Mouse (Mus musculus) embryonic facial prominence, embryonic 10.5 days (tissue): ENCODE measurements around the gene Ptpn1. TPM values are rescaled to one million over a fixed set of nuclear protein-coding genes. Genes with fewer than 3 reads are reported as not detected.

ENCODE experiments used
- DNase-seq: peaks from one replicate; pipeline ENCODE4 v3.0.0-alpha.2; 2017; ENCODE audit warnings: low spot score
- H3K27ac ChIP-seq: fragments of 300-500 bp; sonication (generic); replicated peaks from 2 replicates; pipeline ENCODE4 v1.5.1; 2016; ENCODE audit warnings: mild to moderate bottlenecking
- H3K27me3 ChIP-seq: fragments of 300-500 bp; sonication (generic); replicated peaks from 2 replicates; pipeline ENCODE4 v1.6.1; 2016; ENCODE audit warnings: low read depth, mild to moderate bottlenecking; ENCODE audit not compliant: poor library complexity, severe bottlenecking
- H3K36me3 ChIP-seq: fragments of 300-500 bp; sonication (generic); replicated peaks from 2 replicates; pipeline ENCODE4 v1.6.1; 2016; ENCODE audit warnings: mild to moderate bottlenecking, moderate library complexity
- H3K4me1 ChIP-seq: fragments of 300-500 bp; sonication (generic); 2 replicates; pipeline ENCODE4 v1.6.1; 2016
- H3K4me3 ChIP-seq: fragments of 300-500 bp; sonication (generic); 2 replicates; pipeline ENCODE4 v1.5.1; 2016; ENCODE audit warnings: mild to moderate bottlenecking, moderate library complexity
- H3K9me3 ChIP-seq: fragments of 300-500 bp; sonication (generic); 2 replicates; pipeline ENCODE4 v1.6.1; 2016; ENCODE audit warnings: mild to moderate bottlenecking
- WGBS: fragments of 180-500 bp; shearing (Covaris S2); methylation state at CpG from one replicate; pipeline ENCODE4 v1.1.7; 2016; 5-methylcytosine and 5-hydroxymethylcytosine counted together
- polyA plus RNA-seq: library from polyadenylated mRNA; unstranded; fragments of >200 nt; fragmentation: Nextera tagmentation; extraction: Ambion mirVana; gene quantifications from 2 replicates; pipeline ENCODE4 v1.2.1, GENCODE M21; 2016

The Ptpn1 gene
- polyA plus RNA-seq, 1 experiment from 2014 or later: 66.2 TPM

- Histone ChIP-seq H3K36me3 (no peaks in the 10 kb centered on the region), H3K9me3 (no peaks in the 10 kb centered on the region), H3K4me1 (peaks cover 68% of the 10 kb centered on the region), H3K27me3 (no peaks in the 10 kb centered on the region), H3K27ac (peak overlapping the region; percentile 59; the same call in 1 of the 2 replicates), H3K4me3 (no peak overlapping the region)
- no peak for DNase-seq
- WGBS: 29% methylated on average over 3 of the region's 3 CpGs
Measured at GRCm38 (mm10) chr2:168008132-168008531, 76.3 kb downstream of the Ptpn1 start.

- no peak within 1 kb of the TSS for H3K4me3 ChIP-seq
- no peaks in the 10 kb centered on the region for H3K36me3 ChIP-seq
- peak; percentile 79 for DNase-seq
- peaks cover 54% of the 10 kb centered on the region for H3K4me1 ChIP-seq
- peak within 1 kb of the TSS; percentile 57 for H3K27ac ChIP-seq
- 38% methylated on average over 9 of the region's 9 CpGs for WGBS
- H3K9me3 ChIP-seq: no peaks in the 10 kb centered on the region
- no peaks in the 10 kb centered on the region for H3K27me3 ChIP-seq
Measured at GRCm38 (mm10) chr2:168009936-168010668, 78.2 kb downstream of the Ptpn1 start, which contains the start of gene Ripor3. Gene Ripor3, minus strand, starts transcription at chr2:168010618.

- Histone ChIP-seq H3K36me3 (no peaks in the 10 kb centered on the region), H3K9me3 (no peaks in the 10 kb centered on the region), H3K4me3 (no peak overlapping the region), H3K27ac (peak overlapping the region; percentile 57), H3K4me1 (peaks cover 46% of the 10 kb centered on the region), H3K27me3 (no peaks in the 10 kb centered on the region)
- WGBS: 21% methylated on average over 11 of the region's 11 CpGs
- peak; percentile 55 for DNase-seq
Measured at GRCm38 (mm10) chr2:168010893-168011292, 79.0 kb downstream of the Ptpn1 start.

GRCm38 (mm10) chr2:168016951-168017391, 85.1 kb downstream of the Ptpn1 start:
- H3K9me3 ChIP-seq: no peaks in the 10 kb centered on the region
- no peaks in the 10 kb centered on the region for H3K36me3 ChIP-seq
- H3K27me3 ChIP-seq: no peaks in the 10 kb centered on the region
- H3K4me1 ChIP-seq: 0 out of 2 replicates have a peak, but pooled peaks cover 4% of the 10 kb centered on the region
- DNase-seq: peak; percentile 70
- H3K27ac ChIP-seq: no peak overlapping the region
- WGBS: 40% methylated on average over 5 of the region's 5 CpGs
- H3K4me3 ChIP-seq: no peak overlapping the region

DNA sequence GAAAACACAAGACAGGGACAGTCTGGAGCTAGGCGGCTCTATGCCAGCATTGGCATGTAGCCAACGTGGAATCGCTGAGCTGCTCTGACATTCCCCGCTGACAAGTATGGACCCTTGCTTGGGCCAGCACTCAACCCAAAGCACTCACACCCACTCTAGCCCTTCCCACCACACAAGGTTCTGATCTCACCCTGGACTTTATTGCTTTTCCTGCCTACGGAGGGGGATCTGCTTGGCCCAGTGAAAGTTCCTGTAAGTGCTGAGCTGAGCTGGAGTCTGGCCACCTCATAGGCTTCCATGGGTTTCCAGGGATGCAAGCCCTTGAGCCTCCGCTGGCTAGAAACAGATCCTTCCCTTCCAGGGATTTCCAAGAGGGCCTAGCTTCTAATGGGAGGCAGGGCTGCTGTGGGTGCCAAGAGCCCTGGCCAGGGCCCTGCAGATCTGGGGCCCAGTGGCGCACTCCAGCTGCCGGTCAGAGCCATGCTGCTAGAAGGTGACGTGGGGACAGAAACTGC, 87.4 kb downstream of the Ptpn1 start:
- Histone ChIP-seq H3K27me3 (no peaks in the 10 kb centered on the region), H3K36me3 (no peaks in the 10 kb centered on the region), H3K9me3 (no peaks in the 10 kb centered on the region), H3K27ac (no peak overlapping the region; the same call in 1 of the 2 replicates), H3K4me3 (no peak overlapping the region), H3K4me1 (0 out of 2 replicates have a peak, but pooled peaks cover 4% of the 10 kb centered on the region)
- WGBS: 88% methylated on average over 9 of the region's 9 CpGs
- no peak for DNase-seq

GRCm38 (mm10) chr2:168023763-168024402, 92.0 kb downstream of the Ptpn1 start:
- H3K27ac ChIP-seq: no peak overlapping the region
- H3K9me3 ChIP-seq: peaks cover 6% of the 10 kb centered on the region; the same call in 1 of the 2 replicates
- 76% methylated on average over 3 of the region's 3 CpGs for WGBS
- no peaks in the 10 kb centered on the region for H3K27me3 ChIP-seq
- no peak overlapping the region for H3K4me3 ChIP-seq
- DNase-seq: no peak
- H3K36me3 ChIP-seq: no peaks in the 10 kb centered on the region
- H3K4me1 ChIP-seq: no peaks in the 10 kb centered on the region

GRCm38 (mm10) chr2:168025174-168025573, 93.3 kb downstream of the Ptpn1 start:
- Histone ChIP-seq H3K4me1 (no peaks in the 10 kb centered on the region), H3K27ac (no peak overlapping the region), H3K9me3 (peaks cover 8% of the 10 kb centered on the region; the same call in 1 of the 2 replicates), H3K27me3 (no peaks in the 10 kb centered on the region), H3K4me3 (no peak overlapping the region), H3K36me3 (no peaks in the 10 kb centered on the region)
- 69% methylated on average over 12 of the region's 12 CpGs for WGBS
- no peak for DNase-seq

- H3K4me3 ChIP-seq: no peak overlapping the region
- DNase-seq: no peak
- H3K27me3 ChIP-seq: no peaks in the 10 kb centered on the region
- no peaks in the 10 kb centered on the region for H3K4me1 ChIP-seq
- 87% methylated on average over 8 of the region's 8 CpGs for WGBS
- H3K36me3 ChIP-seq: no peaks in the 10 kb centered on the region
- peaks cover 8% of the 10 kb centered on the region; the same call in 1 of the 2 replicates for H3K9me3 ChIP-seq
- no peak overlapping the region for H3K27ac ChIP-seq
Measured at GRCm38 (mm10) chr2:168025882-168026281, 94.0 kb downstream of the Ptpn1 start.

GRCm38 (mm10) chr2:168026467-168026866, 94.6 kb downstream of the Ptpn1 start:
- peaks cover 8% of the 10 kb centered on the region; the same call in 1 of the 2 replicates for H3K9me3 ChIP-seq
- no peaks in the 10 kb centered on the region for H3K4me1 ChIP-seq
- no peak overlapping the region for H3K4me3 ChIP-seq
- DNase-seq: no peak
- no peaks in the 10 kb centered on the region for H3K36me3 ChIP-seq
- no peaks in the 10 kb centered on the region for H3K27me3 ChIP-seq
- WGBS: 48% methylated on average over 3 of the region's 3 CpGs
- H3K27ac ChIP-seq: no peak overlapping the region

GRCm38 (mm10) chr2:168028376-168028775, 96.5 kb downstream of the Ptpn1 start:
- Histone ChIP-seq H3K27ac (no peak overlapping the region), H3K4me1 (peaks cover 7% of the 10 kb centered on the region; the same call in 1 of the 2 replicates), H3K36me3 (no peaks in the 10 kb centered on the region), H3K27me3 (no peaks in the 10 kb centered on the region), H3K4me3 (no peak overlapping the region), H3K9me3 (peaks cover 8% of the 10 kb centered on the region; the same call in 1 of the 2 replicates)
- 97% methylated on average over 3 of the region's 3 CpGs for WGBS
- DNase-seq: no peak
